Mouse (Mus musculus) thymus, adult 2 months (tissue): ENCODE data around the gene Smpd1. TPM values are rescaled to one million over a fixed set of nuclear protein-coding genes. Genes with fewer than 3 reads are reported as not detected.

Experiments
- DNase-seq: peaks from one replicate; pipeline ENCODE4 v3.0.0; 2021
- H3K27ac ChIP-seq: fragments of 200-500 bp; 2 replicates; pipeline ENCODE4 v1.5.1; 2012; ENCODE audit warnings: low read length, control low read depth; ENCODE audit not compliant: control insufficient read depth, insufficient read depth
- H3K27me3 ChIP-seq: fragments of 200-500 bp; 2 replicates; pipeline ENCODE4 v1.6.1; 2012; ENCODE audit warnings: mild to moderate bottlenecking, low read length, moderate library complexity, mixed read lengths; ENCODE audit not compliant: control insufficient read depth, insufficient read depth
- H3K36me3 ChIP-seq: fragments of 200-500 bp; 2 replicates; pipeline ENCODE4 v1.6.1; 2012; ENCODE audit warnings: mild to moderate bottlenecking, low read length, moderate library complexity; ENCODE audit not compliant: control insufficient read depth, insufficient read depth
- H3K4me1 ChIP-seq: fragments of 200-500 bp; replicated peaks from 2 replicates; pipeline ENCODE4 v1.6.1; 2012; ENCODE audit warnings: low read length; ENCODE audit not compliant: control insufficient read depth, insufficient read depth
- H3K4me3 ChIP-seq: fragments of 200-500 bp; 2 replicates; pipeline ENCODE4 v1.5.1; 2012; ENCODE audit warnings: mild to moderate bottlenecking, low read length, control low read depth, moderate library complexity; ENCODE audit not compliant: control insufficient read depth, insufficient read depth
- CTCF ChIP-seq: fragments of 200-500 bp; IDR thresholded peaks from 2 replicates; pipeline ENCODE4 v1.5.1; 2012; ENCODE audit warnings: mild to moderate bottlenecking, control low read depth, low read length, moderate library complexity, borderline replicate concordance; ENCODE audit not compliant: control insufficient read depth, poor library complexity, insufficient read depth; ENCODE audit errors: extremely low read depth
- POLR2A ChIP-seq: fragments of 200-500 bp; IDR thresholded peaks from 2 replicates; pipeline ENCODE4 v1.6.1; 2012; ENCODE audit warnings: mild to moderate bottlenecking, low read length, control low read depth, moderate library complexity; ENCODE audit not compliant: control insufficient read depth, poor library complexity, insufficient read depth; ENCODE audit errors: extremely low read depth
- WGBS: fragments of 180-500 bp; shearing (Covaris S2); methylation state at CpG from one replicate; pipeline ENCODE4 v1.1.7; 2018; 5-methylcytosine and 5-hydroxymethylcytosine counted together
- polyA plus RNA-seq: library from polyadenylated mRNA; depleted of rRNA; stranded (reverse); fragments of >200 nt; gene quantifications from 2 replicates; pipeline ENCODE4 v1.2.3, GENCODE M21; 2012; rRNA removed

The Smpd1 gene
- polyA plus RNA-seq, 1 experiment, result 47.7 TPM

GRCm38 (mm10) chr7:105580627-105581089, 26.5 kb downstream of the Smpd1 start:
- no peak for DNase-seq
- H3K36me3 ChIP-seq, result no peaks in the 10 kb centered on the region
- no peaks in the 10 kb centered on the region; the same call in 1 of the 2 replicates for H3K27me3 ChIP-seq
- H3K4me1 ChIP-seq, result peaks cover 6% of the 10 kb centered on the region; the same call in 1 of the 2 replicates
- no peak for TF ChIP-seq POLR2A
- TF ChIP-seq CTCF, result no peak
- H3K4me3 ChIP-seq, result peak overlapping the region; percentile 91
- H3K27ac ChIP-seq, result no peak overlapping the region
- WGBS, result 23% methylated on average over 19 of the region's 22 CpGs

- peak within 1 kb of the TSS; percentile 91 for H3K4me3 ChIP-seq
- 2% methylated on average over 53 of the region's 54 CpGs for WGBS
- no peaks in the 10 kb centered on the region for H3K36me3 ChIP-seq
- no peaks in the 10 kb centered on the region; the same call in 1 of the 2 replicates for H3K27me3 ChIP-seq
- peak; percentile 59 for DNase-seq
- peaks cover 6% of the 10 kb centered on the region; the same call in 1 of the 2 replicates for H3K4me1 ChIP-seq
- TF ChIP-seq POLR2A, result 0 out of 2 replicates have a peak, but pooled peaks have one; percentile 31
- TF ChIP-seq CTCF, result peak; percentile 61; the same call in 1 of the 2 replicates
- H3K27ac ChIP-seq, result no peak within 1 kb of the TSS
Observed at GRCm38 (mm10) chr7:105581094-105581703, 27.0 kb downstream of the Smpd1 start, which contains the start of gene Apbb1. Gene Apbb1 (minus strand): TSS chr7:105581653.

DNA sequence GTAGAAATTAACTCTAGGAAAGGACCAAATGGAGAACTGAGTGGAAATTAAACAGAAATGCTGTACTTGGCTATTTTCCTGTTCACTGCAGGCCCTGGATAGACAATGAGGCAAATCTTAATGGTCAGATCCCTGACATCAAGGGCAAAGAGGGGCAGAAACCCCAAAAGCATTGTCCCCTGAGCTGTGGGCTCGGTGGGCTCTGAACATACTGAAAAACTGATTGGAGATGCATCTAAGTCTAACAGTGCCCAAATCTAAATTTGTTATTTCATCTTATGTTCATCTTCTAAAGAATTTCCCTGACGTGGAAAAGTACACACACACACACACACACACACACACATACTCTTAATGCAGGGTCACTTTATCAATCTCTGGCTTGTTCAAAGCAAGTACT, 27.8 kb downstream of the Smpd1 start:
- WGBS, result 89% methylated on average over 2 of the region's 2 CpGs
- H3K4me3 ChIP-seq, result no peak overlapping the region
- H3K4me1 ChIP-seq, result peaks cover 6% of the 10 kb centered on the region; the same call in 1 of the 2 replicates
- no peak for TF ChIP-seq CTCF
- TF ChIP-seq POLR2A, result no peak
- DNase-seq, result no peak
- no peaks in the 10 kb centered on the region for H3K36me3 ChIP-seq
- no peak overlapping the region for H3K27ac ChIP-seq
- no peaks in the 10 kb centered on the region; the same call in 1 of the 2 replicates for H3K27me3 ChIP-seq

GRCm38 (mm10) chr7:105588325-105588912, 34.3 kb downstream of the Smpd1 start:
- DNase-seq, result no peak
- Histone ChIP-seq H3K27ac (no peak overlapping the region), H3K27me3 (no peaks in the 10 kb centered on the region), H3K4me3 (no peak overlapping the region), H3K36me3 (no peaks in the 10 kb centered on the region), H3K4me1 (no peaks in the 10 kb centered on the region)
- no peak for TF ChIP-seq CTCF
- TF ChIP-seq POLR2A, result no peak
- 56% methylated on average over 9 of the region's 9 CpGs for WGBS

DNA sequence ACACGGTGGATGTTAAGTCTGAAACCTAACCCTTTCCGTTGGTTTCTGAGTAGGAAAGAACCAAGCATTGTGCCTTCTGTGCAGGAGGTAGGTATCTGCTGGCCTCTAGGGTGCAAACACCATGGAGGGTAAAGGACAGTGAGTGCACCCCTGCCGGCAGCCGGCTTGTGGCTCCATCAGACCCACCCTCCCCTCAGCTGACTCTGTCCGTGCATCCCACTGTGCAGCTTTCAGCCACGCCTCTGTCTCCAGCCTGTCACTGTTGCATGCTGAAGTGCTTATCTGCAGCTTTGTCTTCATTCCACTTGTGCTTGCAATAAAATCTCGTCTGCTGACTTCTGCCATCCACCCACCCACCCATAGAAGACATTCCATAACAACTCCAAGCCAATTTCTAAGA, 35.9 kb downstream of the Smpd1 start:
- Histone ChIP-seq H3K4me1 (no peaks in the 10 kb centered on the region), H3K4me3 (no peak overlapping the region), H3K27me3 (no peaks in the 10 kb centered on the region), H3K36me3 (no peaks in the 10 kb centered on the region), H3K27ac (no peak overlapping the region)
- TF ChIP-seq CTCF (no peak), POLR2A (no peak)
- 93% methylated on average over 7 of the region's 7 CpGs for whole genome bisulfite sequencing
- no peak for DNase-seq

GRCm38 (mm10) chr7:105602860-105603623, 48.9 kb downstream of the Smpd1 start:
- H3K4me3 ChIP-seq, result no peak overlapping the region

More at GRCm38 (mm10) chr7:105602860-105603623, 48.9 kb downstream of the Smpd1 start:
- 46% methylated on average over 9 of the region's 9 CpGs for WGBS
- H3K36me3 ChIP-seq, result no peaks in the 10 kb centered on the region
- no peak overlapping the region for H3K27ac ChIP-seq
- H3K27me3 ChIP-seq, result no peaks in the 10 kb centered on the region
- peak; percentile 35 for DNase-seq
- TF ChIP-seq CTCF, result 0 out of 2 replicates have a peak, but pooled peaks have one; percentile 34
- no peak for TF ChIP-seq POLR2A
- no peaks in the 10 kb centered on the region for H3K4me1 ChIP-seq

Other genes starting within 250 kb of the Smpd1 start
- gene Olfr689, start 243.2 kb upstream of the Smpd1 start, polyA plus RNA-seq, result not detected in 2 replicates
- not detected in 2 replicates for gene Olfr690, start 220.3 kb upstream of the Smpd1 start, polyA plus RNA-seq
- not detected in 2 replicates for gene Olfr691, start 212.1 kb upstream of the Smpd1 start, polyA plus RNA-seq
- gene Olfr692, start 186.1 kb upstream of the Smpd1 start, polyA plus RNA-seq, result not detected in 2 replicates
- 0.08 TPM in 1 of 2 replicates, not detected in the other for gene Gm5901, start 179.3 kb upstream of the Smpd1 start, polyA plus RNA-seq
- 36.6 and 52.6 TPM in 2 replicates for gene Fam160a2, start 154.3 kb upstream of the Smpd1 start, polyA plus RNA-seq
- 0.19 TPM in 1 of 2 replicates, not detected in the other for gene Cnga4, start 149.8 kb upstream of the Smpd1 start, polyA plus RNA-seq
- 0.24 and 0.28 TPM in 2 replicates for gene Cckbr, start 128.6 kb upstream of the Smpd1 start, polyA plus RNA-seq
- 12.7 and 14.5 TPM in 2 replicates for gene Cavin3, start 72.1 kb upstream of the Smpd1 start, polyA plus RNA-seq
- 17.7 and 34.8 TPM in 2 replicates for gene Apbb1, start 27.3 kb downstream of the Smpd1 start, polyA plus RNA-seq
- gene Hpx, start 45.8 kb downstream of the Smpd1 start, polyA plus RNA-seq, result 0.97 and 8.6 TPM in 2 replicates
- 22.0 and 24.1 TPM in 2 replicates for gene Trim3, start 79.2 kb downstream of the Smpd1 start, polyA plus RNA-seq
- gene Timm10b, start 85.7 kb downstream of the Smpd1 start, polyA plus RNA-seq, result 151 and 194 TPM in 2 replicates
- gene Arfip2, start 86.1 kb downstream of the Smpd1 start, polyA plus RNA-seq, result 53.6 and 56.8 TPM in 2 replicates
- gene Gm45799, start 86.2 kb downstream of the Smpd1 start, polyA plus RNA-seq, result 414 and 445 TPM in 2 replicates
- gene Dnhd1, start 96.5 kb downstream of the Smpd1 start, polyA plus RNA-seq, result 1.4 and 2.7 TPM in 2 replicates
- 179 and 182 TPM in 2 replicates for gene Ilk, start 182.2 kb downstream of the Smpd1 start, polyA plus RNA-seq
- gene Rrp8, start 183.0 kb downstream of the Smpd1 start, polyA plus RNA-seq, result 16.3 and 17.1 TPM in 2 replicates
- 553 and 667 TPM in 2 replicates for gene Taf10, start 190.0 kb downstream of the Smpd1 start, polyA plus RNA-seq
- gene Tpp1, start 197.9 kb downstream of the Smpd1 start, polyA plus RNA-seq, result 134 and 153 TPM in 2 replicates
- gene Dchs1, start 233.3 kb downstream of the Smpd1 start, polyA plus RNA-seq, result 2.0 and 2.1 TPM in 2 replicates